Mouse (Mus musculus) spleen, adult 2 months (tissue): Measurements from ENCODE around the gene 1700018B08Rik. TPM values are rescaled to one million over a fixed set of nuclear protein-coding genes. Genes with fewer than 3 reads are reported as not detected.

ENCODE experiments used
- DNase-seq, 2 experiments: peaks; one replicate each; pipeline versions ENCODE4 v3.0.0 to v3.0.0-alpha.2; 2012 to 2021; ENCODE audit warnings: low spot score in 2 of 2, low read depth in 1 of 2
- H3K27ac ChIP-seq: fragments of 200-500 bp; 2 replicates; pipeline ENCODE4 v1.5.1; 2012; ENCODE audit warnings: low read length, inconsistent platforms; ENCODE audit not compliant: insufficient read depth
- H3K27me3 ChIP-seq: fragments of 200-500 bp; 2 replicates; pipeline ENCODE4 v1.6.1; 2012; ENCODE audit warnings: mild to moderate bottlenecking, moderate library complexity, low read length, inconsistent platforms; ENCODE audit not compliant: control insufficient read depth, insufficient read depth
- H3K36me3 ChIP-seq: fragments of 200-500 bp; 2 replicates; pipeline ENCODE4 v1.6.1; 2012; ENCODE audit warnings: mild to moderate bottlenecking, low read length, inconsistent platforms; ENCODE audit not compliant: control insufficient read depth, insufficient read depth
- H3K4me1 ChIP-seq: fragments of 200-500 bp; 2 replicates; pipeline ENCODE4 v1.6.1; 2011; ENCODE audit warnings: inconsistent platforms; ENCODE audit not compliant: control insufficient read depth, insufficient read depth, insufficient read length
- H3K4me3 ChIP-seq: fragments of 200-500 bp; 2 replicates; pipeline ENCODE4 v1.5.1; 2011; ENCODE audit warnings: mild to moderate bottlenecking, inconsistent platforms; ENCODE audit not compliant: insufficient read depth, insufficient read length; ENCODE audit errors: extremely low read depth
- CTCF ChIP-seq: fragments of 200-500 bp; IDR thresholded peaks from 2 replicates; pipeline ENCODE4 v1.5.1; 2011; ENCODE audit warnings: mild to moderate bottlenecking, inconsistent platforms; ENCODE audit not compliant: insufficient read depth, insufficient read length, insufficient replicate concordance; ENCODE audit errors: extremely low read depth
- POLR2A ChIP-seq: fragments of 200-500 bp; IDR thresholded peaks from 2 replicates; pipeline ENCODE4 v1.6.1; 2011; ENCODE audit warnings: low read depth, low read length, inconsistent platforms
- WGBS: fragments of 180-500 bp; shearing (Covaris S2); methylation state at CpG from one replicate; pipeline ENCODE4 v1.1.7; 2018; 5-methylcytosine and 5-hydroxymethylcytosine counted together
- polyA plus RNA-seq: library from polyadenylated mRNA; depleted of rRNA; stranded (reverse); fragments of >200 nt; gene quantifications from 2 replicates; pipeline ENCODE4 v1.2.3, GENCODE M21; 2012

1700018B08Rik gene
- polyA plus RNA-seq, 1 experiment: not detected

DNA sequence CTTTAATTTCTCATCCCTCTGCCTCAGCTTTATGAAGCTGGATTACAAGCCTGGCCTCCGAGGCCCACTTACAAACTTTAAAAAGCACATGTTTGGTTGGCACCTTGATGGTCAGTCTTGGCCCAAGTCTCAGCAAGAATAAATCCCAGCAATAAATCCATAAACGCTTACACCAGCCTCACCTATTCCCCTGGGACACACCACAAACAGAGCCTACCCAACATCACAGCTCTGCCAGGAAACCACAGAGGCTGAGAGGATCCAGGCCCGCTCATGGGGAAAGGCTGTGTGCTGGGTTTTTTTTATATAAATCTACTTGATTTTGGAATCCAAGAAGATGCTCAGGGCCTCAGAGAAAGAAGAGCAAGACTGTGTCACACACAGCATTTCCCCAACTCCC, 31.5 kb upstream of the 1700018B08Rik start:
- peaks cover 10% of the 10 kb centered on the region; the same call in 1 of the 2 replicates for H3K4me1 ChIP-seq
- H3K27me3 ChIP-seq: no peaks in the 10 kb centered on the region
- no peak overlapping the region for H3K27ac ChIP-seq
- H3K36me3 ChIP-seq: no peaks in the 10 kb centered on the region
- no peak overlapping the region for H3K4me3 ChIP-seq
- 59% methylated on average over 3 of the region's 3 CpGs for WGBS
- no peak for TF ChIP-seq POLR2A
- DNase-seq: no peak

GRCm38 (mm10) chr8:121573275-121573674, 29.2 kb upstream of the 1700018B08Rik start:
- Histone ChIP-seq H3K27me3 (no peaks in the 10 kb centered on the region), H3K36me3 (no peaks in the 10 kb centered on the region), H3K4me1 (peaks cover 10% of the 10 kb centered on the region; the same call in 1 of the 2 replicates), H3K27ac (no peak overlapping the region), H3K4me3 (no peak overlapping the region)
- TF ChIP-seq POLR2A (no peak), CTCF (no peak)
- no peak for DNase-seq
- 71% methylated on average over 3 of the region's 3 CpGs for WGBS

DNA sequence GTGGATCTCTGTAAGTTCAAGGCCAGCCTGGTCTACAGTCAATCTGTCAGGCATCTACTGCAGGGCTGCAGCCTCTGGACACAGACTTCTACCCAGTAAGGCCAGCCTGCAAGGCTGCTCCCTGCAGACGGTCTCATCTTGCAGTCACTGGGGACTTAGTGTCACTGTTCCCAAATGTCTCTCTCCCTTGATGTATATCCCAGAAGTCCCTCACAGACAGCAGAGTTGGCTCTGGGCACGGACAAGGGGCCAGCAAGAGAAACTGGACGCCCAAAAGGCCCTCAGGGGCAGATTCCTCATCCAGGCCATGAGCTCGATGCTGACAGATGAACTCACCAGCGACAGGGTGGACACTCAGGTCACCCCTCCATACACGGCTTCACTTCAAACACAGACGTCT, 28.0 kb upstream of the 1700018B08Rik start:
- Histone ChIP-seq H3K27ac (no peak overlapping the region), H3K27me3 (no peaks in the 10 kb centered on the region), H3K4me1 (peaks cover 4% of the 10 kb centered on the region; the same call in 1 of the 2 replicates), H3K4me3 (no peak overlapping the region), H3K36me3 (no peaks in the 10 kb centered on the region)
- WGBS: 93% methylated on average over 7 of the region's 7 CpGs
- TF ChIP-seq CTCF (no peak), POLR2A (no peak)
- no peak for DNase-seq

DNA sequence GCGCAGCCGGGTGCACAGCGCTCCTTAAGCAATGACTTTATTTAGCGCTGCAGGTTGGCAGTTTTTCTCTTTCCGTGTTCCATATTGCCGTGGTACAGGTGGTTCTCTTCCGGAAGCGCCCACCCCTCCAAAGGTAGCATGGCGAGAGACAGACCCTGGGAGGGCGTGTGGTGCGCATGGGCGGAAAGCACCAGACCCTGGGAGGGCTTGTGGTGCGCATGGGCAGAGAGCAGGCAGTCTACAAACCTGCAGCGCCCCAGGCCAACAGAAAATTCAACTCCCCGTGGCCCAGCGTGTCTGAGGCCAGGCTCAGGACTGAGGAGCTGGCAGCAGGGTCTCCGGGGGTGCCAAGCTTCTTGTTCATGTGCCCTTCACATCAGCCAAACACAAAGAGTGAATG, 26.7 kb upstream of the 1700018B08Rik start:
- WGBS: 84% methylated on average over 17 of the region's 17 CpGs
- Histone ChIP-seq H3K36me3 (no peaks in the 10 kb centered on the region), H3K4me3 (no peak overlapping the region), H3K4me1 (no peaks in the 10 kb centered on the region), H3K27me3 (no peaks in the 10 kb centered on the region), H3K27ac (no peak overlapping the region)
- DNase-seq: no peak
- TF ChIP-seq POLR2A: no peak
- no peak for TF ChIP-seq CTCF

DNA sequence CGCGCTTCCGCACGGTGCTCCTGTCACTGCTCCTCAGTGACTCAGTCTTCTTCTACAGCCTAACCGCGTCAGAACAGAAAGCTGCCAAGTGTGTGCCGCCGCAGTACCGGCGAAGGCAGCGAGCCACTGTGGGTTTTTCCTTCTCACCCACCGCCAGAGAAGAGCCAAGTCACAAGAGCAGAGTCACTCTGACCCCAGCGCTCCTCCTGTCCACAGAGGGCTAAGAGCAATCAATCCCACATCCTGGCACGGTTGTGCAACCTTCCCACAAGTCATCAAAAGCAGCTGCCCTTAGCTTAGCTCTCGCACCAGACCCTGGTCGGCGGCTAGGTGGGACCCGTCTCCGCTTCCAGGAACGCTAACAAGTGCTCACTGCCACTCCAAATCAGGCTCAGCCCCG, 26.2 kb upstream of the 1700018B08Rik start:
- DNase-seq: no peak
- TF ChIP-seq POLR2A (no peak), CTCF (no peak)
- no peaks in the 10 kb centered on the region for H3K36me3 ChIP-seq
- no peak overlapping the region for H3K4me3 ChIP-seq
- no peaks in the 10 kb centered on the region for H3K27me3 ChIP-seq
- 65% methylated on average over 21 of the region's 21 CpGs for WGBS
- no peak overlapping the region for H3K27ac ChIP-seq
- no peaks in the 10 kb centered on the region for H3K4me1 ChIP-seq

DNA sequence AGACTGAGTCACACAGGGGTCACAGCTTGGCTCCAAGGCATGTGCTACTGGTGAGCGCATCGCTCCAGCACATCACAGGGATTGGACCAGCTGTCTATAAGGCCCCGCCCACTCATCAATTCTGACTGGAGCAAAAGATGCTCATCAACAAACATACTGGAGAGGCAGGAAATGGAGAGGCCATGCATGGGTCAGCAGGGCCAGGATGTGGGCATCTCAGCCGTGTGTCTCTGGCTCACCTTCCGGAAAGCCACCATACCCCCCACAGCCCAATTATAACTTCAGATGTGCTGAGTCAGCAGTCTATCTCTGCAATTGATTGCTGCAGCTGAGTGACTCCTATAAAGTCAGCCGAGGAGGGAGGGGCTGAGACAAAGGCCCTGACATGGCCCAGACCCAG, 24.2 kb upstream of the 1700018B08Rik start:
- DNase-seq: no peak
- WGBS: 74% methylated on average over 6 of the region's 6 CpGs
- no peaks in the 10 kb centered on the region for H3K27me3 ChIP-seq
- H3K4me3 ChIP-seq: no peak overlapping the region
- peaks cover 2% of the 10 kb centered on the region; the same call in 1 of the 2 replicates for H3K36me3 ChIP-seq
- no peaks in the 10 kb centered on the region for H3K4me1 ChIP-seq
- no peak overlapping the region for H3K27ac ChIP-seq
- no peak for TF ChIP-seq POLR2A
- TF ChIP-seq CTCF: no peak

GRCm38 (mm10) chr8:121563701-121564100, 19.6 kb upstream of the 1700018B08Rik start:
- no peak overlapping the region for H3K4me3 ChIP-seq
- no peak for DNase-seq
- peaks cover 7% of the 10 kb centered on the region for H3K36me3 ChIP-seq
- no peak overlapping the region for H3K27ac ChIP-seq
- TF ChIP-seq POLR2A (no peak), CTCF (no peak)
- H3K4me1 ChIP-seq: no peaks in the 10 kb centered on the region
- H3K27me3 ChIP-seq: no peaks in the 10 kb centered on the region
- WGBS: 90% methylated on average over 6 of the region's 6 CpGs
